Mouse (Mus musculus) mouse trophoblast stem cell (cell line): ENCODE data around the gene Slc10a1.

ENCODE experiments used
- in situ Hi-C, 2 experiments: fragments of 300-500 bp; cut with MseI, MboI; formaldehyde crosslinking; loops; 2 replicates in 1 of 2; 3 replicates in 1 of 2; pipeline ENCODE4 v1.15.1; 2025

Gene Slc10a1

GRCm38 (mm10) chr12:80928881-80929280 lies 39.6 kb downstream of the Slc10a1 start:
- in situ Hi-C loops, result no loop called here

GRCm38 (mm10) chr12:80927518-80927917 lies 41.0 kb downstream of the Slc10a1 start:
- in situ Hi-C loops, result no loop called here

GRCm38 (mm10) chr12:80926550-80926949 lies 42.0 kb downstream of the Slc10a1 start:
- in situ Hi-C loops, result no loop called here

- in situ Hi-C loops, result no loop called here
Measured at GRCm38 (mm10) chr12:80925919-80926318, 42.6 kb downstream of the Slc10a1 start.

GRCm38 (mm10) chr12:80924205-80924604 lies 44.3 kb downstream of the Slc10a1 start:
- in situ Hi-C loops, result no loop called here

- in situ Hi-C loops, result no loop called here
Measured at GRCm38 (mm10) chr12:80923602-80924001, 44.9 kb downstream of the Slc10a1 start.

GRCm38 (mm10) chr12:80922869-80923268 lies 45.6 kb downstream of the Slc10a1 start:
- in situ Hi-C loops, result no loop called here

GRCm38 (mm10) chr12:80921301-80921700 lies 47.2 kb downstream of the Slc10a1 start:
- in situ Hi-C loops, result no loop called here

- in situ Hi-C loops, result no loop called here
Measured at GRCm38 (mm10) chr12:80917764-80918163, 50.7 kb downstream of the Slc10a1 start.

GRCm38 (mm10) chr12:80909631-80910030 lies 58.9 kb downstream of the Slc10a1 start:
- in situ Hi-C loops, result no loop called here
